Mouse (Mus musculus) C2C12 (cell line): ENCODE measurements at regions not wholly inside any gene's neighbourhood (a gene's known extent, or its start where the extent isn't known, plus 50 kb on each side); places are given as distances from the start of the nearest gene placed in this dataset.
A peak's percentile ranks its signal among the peaks of the same experiment; 100 is the strongest.

Experiments
- H3K27me3 ChIP-seq: one replicate; pipeline ENCODE4 v1.6.1; 2011; ENCODE audit not compliant: control insufficient read depth, insufficient read depth, insufficient read length
- H3K36me3 ChIP-seq: one replicate; pipeline ENCODE4 v1.6.1; 2011; ENCODE audit not compliant: control insufficient read depth, insufficient read depth
- H3K4me3 ChIP-seq: one replicate; pipeline ENCODE4 v1.5.1; 2011; ENCODE audit warnings: mild to moderate bottlenecking, control low read depth; ENCODE audit not compliant: poor library complexity, insufficient read depth, severe bottlenecking
- H3K79me2 ChIP-seq: one replicate; pipeline ENCODE4 v1.6.1; 2011; ENCODE audit not compliant: control insufficient read depth, insufficient read depth
- H3K79me3 ChIP-seq: one replicate; pipeline ENCODE4 v1.6.1; 2011; ENCODE audit warnings: low read depth, control low read depth
- H3ac ChIP-seq: one replicate; pipeline ENCODE3; 2011; ENCODE audit warnings: low read depth; ENCODE audit not compliant: control insufficient read depth, insufficient read length
- CEBPB ChIP-seq: IDR thresholded peaks from one replicate; pipeline ENCODE4 v1.6.1; 2011; ENCODE audit warnings: low read depth, mild to moderate bottlenecking, control low read depth, moderate library complexity
- CTCF ChIP-seq: IDR thresholded peaks from one replicate; pipeline ENCODE4 v1.5.1; 2011; ENCODE audit not compliant: control insufficient read depth, insufficient read depth, insufficient read length
- FOSL1 ChIP-seq: IDR thresholded peaks from one replicate; pipeline ENCODE4 v1.8.0; 2011; ENCODE audit warnings: mild to moderate bottlenecking, low read length; ENCODE audit not compliant: poor library complexity, insufficient read depth, severe bottlenecking
- MAX ChIP-seq: IDR thresholded peaks from one replicate; pipeline ENCODE4 v1.6.1; 2011; ENCODE audit warnings: mild to moderate bottlenecking, control low read depth
- MYOD1 ChIP-seq: IDR thresholded peaks from one replicate; pipeline ENCODE4 v1.6.1; 2011; ENCODE audit warnings: low read depth; ENCODE audit not compliant: control insufficient read depth, insufficient read length
- MYOG ChIP-seq: IDR thresholded peaks from one replicate; pipeline ENCODE4 v1.6.1; 2011; ENCODE audit not compliant: control insufficient read depth, insufficient read length; ENCODE audit errors: extremely low read depth
- USF1 ChIP-seq: IDR thresholded peaks from one replicate; pipeline ENCODE4 v1.6.1; 2011; ENCODE audit warnings: low read depth, mild to moderate bottlenecking, control low read depth, moderate library complexity

DNA sequence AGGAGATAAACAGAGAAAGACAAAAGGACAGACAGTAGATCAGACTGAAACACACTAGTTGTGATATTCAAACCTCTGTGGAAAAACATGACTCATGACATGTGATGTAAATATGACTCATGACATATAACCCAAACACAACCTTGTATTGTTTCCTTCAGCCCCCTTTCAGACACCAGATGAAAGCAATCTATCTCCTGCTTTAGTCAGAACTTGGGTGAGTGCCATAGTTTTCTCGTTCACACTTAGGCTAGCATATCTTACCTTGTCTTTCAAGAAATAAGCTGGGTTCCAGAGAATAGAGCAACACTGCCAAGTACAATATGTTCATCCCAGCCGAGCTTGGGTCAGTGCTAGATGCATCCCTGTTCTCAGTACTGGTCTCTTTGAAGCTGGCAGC lies 107.9 kb upstream of the Palmd start:
- no peak overlapping the region for H3K4me3 ChIP-seq
- no peak for TF ChIP-seq CTCF
- peak; percentile 68 for TF ChIP-seq USF1
- peak; percentile 41 for TF ChIP-seq MYOD1
- peak; percentile 96 for TF ChIP-seq FOSL1
- TF ChIP-seq MYOG, result no peak
- peak; percentile 52 for TF ChIP-seq CEBPB
- TF ChIP-seq MAX, result no peak
- H3ac ChIP-seq, result no peak overlapping the region
- no peaks in the 10 kb centered on the region for H3K79me3 ChIP-seq
- H3K27me3 ChIP-seq, result no peaks in the 10 kb centered on the region
- no peaks in the 10 kb centered on the region for H3K79me2 ChIP-seq
- no peaks in the 10 kb centered on the region for H3K36me3 ChIP-seq

DNA sequence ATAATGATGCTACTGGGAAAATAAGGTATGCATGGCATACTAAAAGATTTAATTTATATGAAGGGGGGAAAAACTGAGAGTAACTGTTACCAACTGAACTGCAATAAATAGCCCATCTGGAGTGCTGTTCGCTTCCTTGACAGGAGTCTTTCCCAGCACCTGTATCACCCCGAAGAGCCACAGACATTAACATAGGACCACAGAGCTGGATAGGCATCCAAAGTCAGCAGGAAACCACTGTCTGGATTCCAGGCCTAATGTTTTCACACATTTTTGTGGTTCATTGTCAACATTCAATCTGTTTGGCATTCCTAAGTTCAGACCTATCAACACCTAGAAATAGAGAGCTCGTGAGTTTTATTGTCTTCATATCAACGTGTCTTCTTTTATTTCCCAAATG lies 104.6 kb upstream of the Palmd start:
- Histone ChIP-seq H3K36me3 (no peaks in the 10 kb centered on the region), H3ac (no peak overlapping the region), H3K79me3 (no peaks in the 10 kb centered on the region), H3K27me3 (no peaks in the 10 kb centered on the region), H3K79me2 (no peaks in the 10 kb centered on the region), H3K4me3 (no peak overlapping the region)
- TF ChIP-seq CTCF (no peak), FOSL1 (peak; percentile 21), MYOD1 (peak; percentile 69), CEBPB (no peak)

DNA sequence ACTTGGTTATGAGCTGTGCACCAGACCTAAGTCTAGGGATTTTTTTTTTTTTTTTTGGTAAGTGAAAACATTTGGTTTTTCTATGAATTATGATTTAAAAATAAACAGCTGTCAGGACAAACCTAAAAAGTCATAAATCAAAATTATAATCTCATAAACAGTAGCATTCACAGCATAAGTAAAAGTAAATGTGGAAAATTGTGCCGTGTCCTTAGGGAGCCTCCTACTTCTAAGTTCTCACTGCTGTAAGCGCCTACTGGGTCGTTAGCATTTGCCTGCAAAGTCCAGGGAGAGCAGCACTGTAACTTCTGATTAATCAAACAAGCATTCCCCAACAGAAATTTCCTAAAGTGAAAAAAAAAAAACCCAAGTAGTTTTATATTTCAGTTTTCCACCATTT lies 104.2 kb upstream of the Palmd start:
- Histone ChIP-seq H3K79me3 (no peaks in the 10 kb centered on the region), H3K27me3 (no peaks in the 10 kb centered on the region), H3K36me3 (no peaks in the 10 kb centered on the region), H3ac (no peak overlapping the region), H3K79me2 (no peaks in the 10 kb centered on the region), H3K4me3 (no peak overlapping the region)
- TF ChIP-seq FOSL1 (no peak), CTCF (no peak), MAX (no peak), MYOG (no peak), CEBPB (no peak)

DNA sequence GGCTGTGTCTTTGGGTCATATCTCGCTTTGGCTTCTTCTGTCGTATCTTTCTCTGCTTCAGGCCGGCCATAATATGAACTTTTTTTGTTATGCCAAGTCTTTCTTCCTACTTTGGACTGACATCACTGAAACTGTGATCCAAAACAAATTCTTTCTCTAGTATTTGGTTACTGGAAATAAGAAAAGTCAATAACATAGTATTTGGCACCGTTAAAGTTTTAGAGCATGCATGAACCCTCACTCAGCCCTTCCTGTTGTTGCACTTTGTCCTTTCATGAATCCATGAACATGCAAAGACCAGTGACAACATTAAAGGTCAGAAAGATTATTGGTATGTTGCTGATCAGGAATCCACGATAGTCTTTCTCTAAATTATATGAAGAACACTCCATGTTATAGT lies 103.1 kb upstream of the Palmd start:
- Histone ChIP-seq H3K4me3 (no peak overlapping the region), H3K79me3 (no peaks in the 10 kb centered on the region), H3K27me3 (no peaks in the 10 kb centered on the region), H3ac (no peak overlapping the region), H3K79me2 (no peaks in the 10 kb centered on the region), H3K36me3 (no peaks in the 10 kb centered on the region)
- no peak for TF ChIP-seq MYOG
- no peak for TF ChIP-seq FOSL1
- TF ChIP-seq CEBPB, result no peak
- TF ChIP-seq MYOD1, result no peak
- no peak for TF ChIP-seq CTCF
- TF ChIP-seq MAX, result no peak
- TF ChIP-seq USF1, result no peak

DNA sequence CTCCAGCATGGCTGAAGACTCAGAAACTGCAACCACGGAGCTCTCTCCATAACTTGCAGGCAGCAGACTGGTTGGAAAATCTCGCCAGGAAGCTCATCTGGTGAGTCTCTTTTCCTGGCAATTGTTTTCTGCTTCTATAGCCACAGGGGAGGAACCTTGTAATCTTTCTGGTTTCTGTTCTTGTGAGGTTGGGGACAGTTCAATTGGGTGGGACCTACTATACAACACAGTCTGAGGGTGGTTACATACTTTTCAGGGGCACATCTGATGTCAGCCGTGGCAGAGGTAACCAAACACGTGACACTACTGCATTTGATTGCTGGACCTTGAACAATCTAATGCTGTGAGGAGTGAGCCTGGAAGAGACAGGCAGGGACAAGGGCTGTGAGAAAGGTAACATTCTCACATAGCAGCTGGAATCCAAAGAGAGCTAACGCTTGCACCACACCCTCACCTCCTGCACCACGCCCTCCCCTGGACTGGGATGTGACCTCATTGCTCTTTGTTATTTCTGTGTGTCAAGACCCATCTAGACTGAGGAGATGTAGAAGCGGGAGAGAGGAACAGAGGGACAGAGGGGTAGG lies 98.8 kb upstream of the Palmd start:
- H3ac ChIP-seq, result no peak overlapping the region
- H3K36me3 ChIP-seq, result no peaks in the 10 kb centered on the region
- TF ChIP-seq CEBPB, result no peak
- no peak for TF ChIP-seq CTCF
- TF ChIP-seq MYOG, result no peak
- TF ChIP-seq USF1, result no peak
- no peak for TF ChIP-seq FOSL1
- H3K4me3 ChIP-seq, result no peak overlapping the region
- no peaks in the 10 kb centered on the region for H3K79me2 ChIP-seq
- H3K27me3 ChIP-seq, result no peaks in the 10 kb centered on the region
- H3K79me3 ChIP-seq, result no peaks in the 10 kb centered on the region

DNA sequence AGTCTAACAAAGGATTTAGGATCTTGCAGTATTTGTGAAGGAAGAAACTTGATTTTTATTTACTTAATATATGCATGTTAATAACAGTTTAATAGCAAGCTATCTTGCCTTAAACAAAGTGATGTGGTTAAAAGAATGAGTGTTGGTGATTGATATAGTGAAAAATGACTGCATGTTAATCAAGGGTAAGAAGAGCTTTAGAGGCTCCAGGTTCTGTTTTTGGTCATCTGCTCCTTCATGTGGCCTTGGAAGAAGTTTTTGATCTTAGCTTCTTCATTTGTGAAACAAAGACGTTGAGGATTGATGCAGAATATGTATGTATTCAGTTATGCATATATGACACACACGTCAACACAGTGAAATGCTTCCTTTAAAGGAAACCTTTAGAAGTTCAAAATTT lies 97.1 kb upstream of the Palmd start:
- Histone ChIP-seq H3K79me2 (no peaks in the 10 kb centered on the region), H3K4me3 (no peak overlapping the region), H3K36me3 (no peaks in the 10 kb centered on the region), H3K79me3 (no peaks in the 10 kb centered on the region), H3ac (no peak overlapping the region), H3K27me3 (no peaks in the 10 kb centered on the region)
- TF ChIP-seq MAX (no peak), CEBPB (no peak), CTCF (no peak), MYOG (no peak), USF1 (no peak), MYOD1 (no peak), FOSL1 (no peak)
